Mouse (Mus musculus) CH12F3 (cell line): ENCODE results near the gene Sacs.
"Not testable (repeated sequence)": the region's sequence is repeated elsewhere in the genome, so short reads cannot be mapped to it uniquely, and the experiment has no call there.

Source experiments
- in situ Hi-C: fragments of 300-500 bp; cut with MboI; formaldehyde crosslinking; loops from 2 replicates; pipeline ENCODE4 v1.14.3; 2020; ENCODE audit warnings: low sequenced_read_pairs

Gene Sacs

GRCm38 (mm10) chr14:61157426-61157825 is 19.2 kb downstream of the Sacs start:
- in situ Hi-C loops = not testable (repeated sequence)

GRCm38 (mm10) chr14:61160920-61161319 is 22.7 kb downstream of the Sacs start:
- in situ Hi-C loops = no loop called here

GRCm38 (mm10) chr14:61161367-61162334 is 23.4 kb downstream of the Sacs start:
- in situ Hi-C loops = no loop called here

- in situ Hi-C loops = no loop called here
Measured at GRCm38 (mm10) chr14:61164461-61164860, 26.2 kb downstream of the Sacs start.

- in situ Hi-C loops = no loop called here
Measured at GRCm38 (mm10) chr14:61165929-61166328, 27.7 kb downstream of the Sacs start.

- in situ Hi-C loops = no loop called here
Measured at GRCm38 (mm10) chr14:61171261-61171970, 33.2 kb downstream of the Sacs start.

GRCm38 (mm10) chr14:61172548-61173158 is 34.4 kb downstream of the Sacs start:
- in situ Hi-C loops = no loop called here

- in situ Hi-C loops = no loop called here
Measured at GRCm38 (mm10) chr14:61173229-61173628, 35.0 kb downstream of the Sacs start.

- in situ Hi-C loops = no loop called here
Measured at GRCm38 (mm10) chr14:61191904-61192303, 53.6 kb downstream of the Sacs start.

- in situ Hi-C loops = no loop called here
Measured at GRCm38 (mm10) chr14:61192326-61192725, 54.1 kb downstream of the Sacs start.

GRCm38 (mm10) chr14:61194416-61194815 is 56.2 kb downstream of the Sacs start:
- in situ Hi-C loops = no loop called here

GRCm38 (mm10) chr14:61210111-61210510 is 71.9 kb downstream of the Sacs start:
- in situ Hi-C loops = no loop called here

GRCm38 (mm10) chr14:61211754-61212153 is 73.5 kb downstream of the Sacs start:
- in situ Hi-C loops = no loop called here

- in situ Hi-C loops = no loop called here
Measured at GRCm38 (mm10) chr14:61221166-61221565, 82.9 kb downstream of the Sacs start.

- in situ Hi-C loops = no loop called here
Measured at GRCm38 (mm10) chr14:61222506-61222905, 84.2 kb downstream of the Sacs start.

GRCm38 (mm10) chr14:61223740-61224139 is 85.5 kb downstream of the Sacs start:
- in situ Hi-C loops = no loop called here

GRCm38 (mm10) chr14:61224387-61225077 is 86.3 kb downstream of the Sacs start:
- in situ Hi-C loops = no loop called here

- in situ Hi-C loops = no loop called here
Measured at GRCm38 (mm10) chr14:61226151-61226550, 87.9 kb downstream of the Sacs start.

- in situ Hi-C loops = no loop called here
Measured at GRCm38 (mm10) chr14:61229763-61230162, 91.5 kb downstream of the Sacs start.

- in situ Hi-C loops = no loop called here
Measured at GRCm38 (mm10) chr14:61230179-61230578, 91.9 kb downstream of the Sacs start.
